Mouse (Mus musculus) midbrain, embryonic 11.5 days (tissue): Measurements from ENCODE around the gene Slc7a4. TPM values are rescaled to one million over a fixed set of nuclear protein-coding genes. Genes with fewer than 3 reads are reported as not detected.
A peak's percentile ranks its signal among the peaks of the same experiment; 100 is the strongest.

Experiments used
- ATAC-seq: fragments of 200-750 bp; cut with Nextera tagmentation; 2 replicates; pipeline ENCODE4 v1.8.0; 2017; ENCODE audit warnings: moderate TSS enrichment, moderate library complexity; ENCODE audit not compliant: low FRiP score
- DNase-seq: peaks from one replicate; pipeline ENCODE4 v3.0.0; 2015; ENCODE audit warnings: low spot score; ENCODE audit errors: missing footprints
- H3K27ac ChIP-seq: fragments of 300-500 bp; sonication (generic); 2 replicates; pipeline ENCODE4 v1.5.1; 2014; ENCODE audit warnings: low read depth, low read length
- H3K27me3 ChIP-seq: fragments of 300-500 bp; sonication (generic); 2 replicates; pipeline ENCODE4 v1.6.1; 2014; ENCODE audit warnings: mild to moderate bottlenecking, low read length, moderate library complexity, mixed read lengths; ENCODE audit not compliant: control insufficient read depth, insufficient read depth
- H3K36me3 ChIP-seq: fragments of 300-500 bp; sonication (generic); 2 replicates; pipeline ENCODE4 v1.6.1; 2014; ENCODE audit warnings: mild to moderate bottlenecking, low read length, moderate library complexity, mixed read lengths; ENCODE audit not compliant: control insufficient read depth, insufficient read depth
- H3K4me1 ChIP-seq: fragments of 300-500 bp; sonication (generic); 2 replicates; pipeline ENCODE4 v1.6.1; 2014; ENCODE audit warnings: low read length; ENCODE audit not compliant: control insufficient read depth, insufficient read depth
- H3K4me2 ChIP-seq: fragments of 300-500 bp; sonication (generic); 2 replicates; pipeline ENCODE4 v1.6.1; 2014; ENCODE audit warnings: mild to moderate bottlenecking, moderate library complexity
- H3K4me3 ChIP-seq: fragments of 300-500 bp; sonication (generic); 2 replicates; pipeline ENCODE4 v1.5.1; 2014; ENCODE audit warnings: low read depth, low read length
- H3K9ac ChIP-seq: fragments of 300-500 bp; sonication (generic); 2 replicates; pipeline ENCODE4 v1.6.1; 2014; ENCODE audit warnings: low read length
- H3K9me3 ChIP-seq: fragments of 300-500 bp; sonication (generic); 2 replicates; pipeline ENCODE4 v1.6.1; 2016; ENCODE audit warnings: low read length; ENCODE audit not compliant: control insufficient read depth
- WGBS: fragments of 180-500 bp; shearing (Covaris S2); extraction: QIAGEN DNeasy Blood & Tissue Kit; methylation state at CpG from one replicate; pipeline ENCODE4 v1.1.7; 2014; 5-methylcytosine and 5-hydroxymethylcytosine counted together
- polyA plus RNA-seq: library from polyadenylated mRNA; unstranded; fragments of >200 nt; fragmentation: Nextera tagmentation; extraction: Ambion mirVana; gene quantifications from 2 replicates; pipeline ENCODE4 v1.2.1, GENCODE M21; 2014

The Slc7a4 gene
- polyA plus RNA-seq: 1.5 and 2.0 TPM in 2 replicates

DNA sequence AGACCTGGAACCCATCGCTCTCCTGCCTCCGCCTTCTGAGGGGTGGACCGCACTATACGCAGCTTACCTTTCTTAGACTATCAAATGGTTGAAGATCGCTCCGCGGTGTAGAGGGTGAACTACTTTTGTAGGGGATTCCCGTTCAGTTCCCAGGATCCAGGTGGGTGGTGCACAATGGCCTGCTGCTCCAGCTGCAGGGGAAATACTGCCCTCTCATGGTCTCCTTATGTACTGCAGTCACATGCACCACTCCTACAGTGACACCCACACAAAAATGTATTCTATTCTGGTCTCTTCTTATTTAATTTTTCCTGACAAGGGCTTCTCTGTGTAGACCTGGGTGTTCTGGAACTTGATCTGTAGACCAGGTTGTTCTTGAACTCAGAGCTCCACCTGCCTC lies at the start of gene Slc7a4:
TSS of gene Slc7a4 (minus strand) at position 151 of the 400 bp plus-strand sequence.
- no peak within 1 kb of the TSS for H3K4me3 ChIP-seq
- H3K27me3 ChIP-seq: no peaks in the 10 kb centered on the region
- H3K9ac ChIP-seq: no peak within 1 kb of the TSS
- H3K4me2 ChIP-seq: no peak within 1 kb of the TSS
- H3K4me1 ChIP-seq: no peaks in the 10 kb centered on the region
- ATAC-seq: no peak
- H3K27ac ChIP-seq: no peak within 1 kb of the TSS
- H3K36me3 ChIP-seq: no peaks in the 10 kb centered on the region
- H3K9me3 ChIP-seq: no peaks in the 10 kb centered on the region
- DNase-seq: peak; percentile 92
- 9% methylated on average over 8 of the region's 8 CpGs for WGBS

DNA sequence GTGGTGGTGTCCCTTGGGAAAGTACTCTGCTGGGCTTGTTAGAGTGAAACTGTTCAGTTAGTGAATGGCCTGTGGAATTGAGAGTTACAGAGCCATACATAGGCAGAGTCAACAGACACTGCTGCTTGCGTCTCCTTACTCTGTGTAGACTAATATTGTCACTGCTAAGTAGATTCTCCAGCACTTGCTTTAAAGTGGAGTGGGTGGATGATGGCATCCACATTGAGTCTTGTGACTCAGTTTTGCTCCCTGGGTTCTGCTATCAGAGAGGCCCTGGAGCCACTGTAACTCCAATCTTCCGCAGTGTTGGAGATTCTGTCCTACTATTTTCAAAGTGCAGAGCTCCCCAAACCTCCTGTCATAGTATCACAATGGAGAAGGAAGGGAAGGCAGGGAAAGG lies 49.6 kb upstream of the Slc7a4 start:
- no peak overlapping the region for H3K9ac ChIP-seq
- H3K36me3 ChIP-seq: peaks cover 11% of the 10 kb centered on the region; the same call in 1 of the 2 replicates
- no peak overlapping the region for H3K4me2 ChIP-seq
- no peaks in the 10 kb centered on the region for H3K4me1 ChIP-seq
- DNase-seq (no peak), ATAC-seq (no peak)
- no peaks in the 10 kb centered on the region for H3K27me3 ChIP-seq
- H3K9me3 ChIP-seq: no peaks in the 10 kb centered on the region
- H3K4me3 ChIP-seq: no peak overlapping the region
- WGBS: 97% methylated on average over 2 of the region's 2 CpGs
- H3K27ac ChIP-seq: no peak overlapping the region

DNA sequence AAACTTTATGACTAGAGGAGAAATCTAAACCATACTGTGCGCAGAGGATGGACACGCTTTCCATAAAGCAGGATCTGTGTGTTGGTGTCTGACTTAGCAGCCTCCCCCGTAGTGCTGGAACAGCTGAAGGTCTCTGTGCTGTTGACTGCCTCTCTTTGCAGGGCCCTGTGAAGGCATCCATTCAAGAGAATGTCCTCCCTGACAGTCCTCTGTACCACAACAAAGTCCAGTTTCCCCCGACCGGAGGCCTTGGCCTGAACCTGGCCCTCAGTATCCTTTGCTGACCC lies 43.2 kb upstream of the Slc7a4 start:
- Histone ChIP-seq H3K36me3 (peaks cover 15% of the 10 kb centered on the region), H3K27me3 (no peaks in the 10 kb centered on the region), H3K4me3 (no peak overlapping the region), H3K9me3 (no peaks in the 10 kb centered on the region), H3K27ac (no peak overlapping the region), H3K4me2 (no peak overlapping the region), H3K4me1 (no peaks in the 10 kb centered on the region), H3K9ac (no peak overlapping the region)
- WGBS: 97% methylated on average over 5 of the region's 5 CpGs
- DNase-seq: no peak
- no peak for ATAC-seq

DNA sequence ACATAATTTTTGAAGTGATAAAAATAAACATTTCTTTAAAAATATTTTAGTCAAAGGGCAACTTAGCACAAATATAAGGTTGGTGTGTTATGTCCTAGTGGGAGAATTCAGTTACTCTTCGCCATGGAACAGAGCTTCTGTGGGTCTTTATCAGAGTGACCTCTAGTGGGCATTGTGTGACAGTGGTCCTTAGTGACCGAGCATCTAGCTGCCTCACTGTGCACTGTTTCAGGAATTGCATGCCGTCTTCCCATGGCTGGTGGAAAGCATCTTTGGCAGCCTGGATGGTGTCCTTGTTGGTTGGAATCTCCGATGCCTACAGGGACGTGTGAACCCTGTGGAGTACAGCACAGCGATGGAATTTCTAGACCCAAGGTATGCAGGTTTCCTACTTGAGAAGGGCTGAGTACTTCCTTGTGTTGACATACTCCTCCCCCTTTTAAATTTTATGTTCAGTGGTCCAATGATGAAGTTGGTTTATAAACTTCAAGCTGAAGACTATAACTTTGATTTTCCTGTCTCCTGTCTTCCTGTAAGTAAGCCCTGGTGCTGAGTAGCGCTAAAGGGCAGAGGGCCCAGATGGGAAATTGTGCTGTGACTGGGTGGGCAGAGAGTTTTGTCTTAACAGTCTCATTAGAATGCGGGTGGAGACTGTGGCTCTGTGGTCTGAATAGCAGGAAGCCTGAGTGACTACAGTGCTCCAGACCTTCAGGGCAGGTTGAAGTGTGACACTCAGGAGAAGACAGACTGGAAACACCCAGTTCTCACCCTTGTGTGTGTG lies 42.7 kb upstream of the Slc7a4 start:
- Histone ChIP-seq H3K4me2 (no peak overlapping the region), H3K4me3 (no peak overlapping the region), H3K9me3 (no peaks in the 10 kb centered on the region), H3K4me1 (no peaks in the 10 kb centered on the region), H3K9ac (no peak overlapping the region), H3K36me3 (peaks cover 15% of the 10 kb centered on the region), H3K27me3 (no peaks in the 10 kb centered on the region), H3K27ac (no peak overlapping the region)
- WGBS: 72% methylated on average over 8 of the region's 8 CpGs
- DNase-seq (no peak), ATAC-seq (peak; percentile 48; the same call in 1 of the 2 replicates)

DNA sequence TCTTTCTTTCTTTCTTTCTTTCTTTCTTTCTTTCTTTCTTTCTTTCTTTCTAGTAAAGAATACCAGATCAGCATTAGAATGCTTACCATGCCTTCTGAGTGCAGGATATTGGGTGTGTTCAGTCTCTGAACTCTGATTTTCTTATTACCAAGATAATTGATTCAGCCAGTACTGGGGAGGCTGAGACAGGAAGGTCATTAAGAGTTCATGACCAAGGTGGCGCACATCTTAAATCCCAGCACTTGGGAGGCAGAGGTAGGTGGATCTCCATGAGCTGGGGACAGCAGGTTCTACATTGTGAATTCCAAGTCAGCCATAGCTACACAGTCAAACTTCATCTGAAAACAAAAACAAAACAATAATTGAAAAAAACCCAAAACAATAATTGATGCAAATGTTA lies 38.9 kb upstream of the Slc7a4 start:
- 86% methylated on average over 1 of the region's 1 CpGs for WGBS
- Histone ChIP-seq H3K9ac (no peak overlapping the region), H3K27ac (no peak overlapping the region), H3K4me3 (no peak overlapping the region), H3K27me3 (no peaks in the 10 kb centered on the region), H3K4me2 (no peak overlapping the region), H3K9me3 (no peaks in the 10 kb centered on the region), H3K36me3 (peaks cover 7% of the 10 kb centered on the region), H3K4me1 (no peaks in the 10 kb centered on the region)
- DNase-seq (no peak), ATAC-seq (no peak)

DNA sequence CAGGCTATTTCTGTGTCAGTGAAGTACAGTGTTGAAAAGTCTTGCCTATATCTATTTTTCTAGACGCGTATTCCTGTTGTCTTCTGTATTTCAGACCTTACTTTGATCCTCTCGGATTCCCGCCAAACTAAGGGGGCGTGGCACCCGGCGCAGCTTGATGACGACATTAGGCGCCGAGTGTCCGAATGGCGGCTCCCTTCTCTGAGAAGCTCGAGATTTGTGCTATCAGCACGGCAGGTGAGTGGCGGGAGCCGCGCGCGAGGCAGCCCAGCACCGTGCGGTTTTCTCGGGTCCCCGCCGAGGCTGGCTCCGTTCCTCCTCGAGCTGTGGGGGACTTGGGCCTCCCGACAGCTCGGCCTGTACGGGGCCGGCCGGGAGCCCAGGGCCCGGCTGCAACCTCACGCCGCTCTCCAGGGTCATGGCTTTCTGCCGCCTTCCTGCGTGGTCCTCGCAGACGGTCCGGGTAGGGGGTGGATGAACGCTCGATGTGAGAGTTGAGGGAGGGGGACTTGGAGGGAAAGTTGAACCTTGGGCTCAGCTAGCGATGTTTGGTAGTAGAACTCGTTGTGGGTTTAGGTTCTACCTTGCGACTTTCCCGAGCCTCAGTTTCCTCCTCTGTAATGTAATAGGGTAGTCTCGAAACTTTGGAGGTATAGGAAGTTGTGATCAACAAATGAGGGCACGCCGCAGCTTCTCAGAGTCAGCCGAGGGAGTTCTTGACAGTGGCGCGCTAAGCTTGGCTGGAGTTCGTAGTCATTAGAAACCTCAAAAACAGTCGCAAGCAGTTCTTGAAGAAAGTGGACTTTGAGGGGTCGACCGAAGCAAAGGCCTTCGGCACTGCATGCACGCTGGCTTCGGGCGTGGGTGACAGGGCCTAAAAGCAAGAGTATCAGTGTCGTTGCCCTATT lies 36.4 kb upstream of the Slc7a4 start, which contains the start of gene Smpd4:
TSS of gene Smpd4 (plus strand) at position 157 of the 908 bp plus-strand sequence.
- H3K27me3 ChIP-seq: no peaks in the 10 kb centered on the region
- peak within 1 kb of the TSS; percentile 98 for H3K4me3 ChIP-seq
- peak within 1 kb of the TSS; percentile 94 for H3K9ac ChIP-seq
- DNase-seq (peak; percentile 100), ATAC-seq (peak; percentile 86)
- H3K36me3 ChIP-seq: peaks cover 2% of the 10 kb centered on the region; the same call in 1 of the 2 replicates
- no peak within 1 kb of the TSS for H3K27ac ChIP-seq
- H3K9me3 ChIP-seq: no peaks in the 10 kb centered on the region
- WGBS: 3% methylated on average over 60 of the region's 60 CpGs
- peak within 1 kb of the TSS; percentile 70 for H3K4me2 ChIP-seq
- no peaks in the 10 kb centered on the region for H3K4me1 ChIP-seq

DNA sequence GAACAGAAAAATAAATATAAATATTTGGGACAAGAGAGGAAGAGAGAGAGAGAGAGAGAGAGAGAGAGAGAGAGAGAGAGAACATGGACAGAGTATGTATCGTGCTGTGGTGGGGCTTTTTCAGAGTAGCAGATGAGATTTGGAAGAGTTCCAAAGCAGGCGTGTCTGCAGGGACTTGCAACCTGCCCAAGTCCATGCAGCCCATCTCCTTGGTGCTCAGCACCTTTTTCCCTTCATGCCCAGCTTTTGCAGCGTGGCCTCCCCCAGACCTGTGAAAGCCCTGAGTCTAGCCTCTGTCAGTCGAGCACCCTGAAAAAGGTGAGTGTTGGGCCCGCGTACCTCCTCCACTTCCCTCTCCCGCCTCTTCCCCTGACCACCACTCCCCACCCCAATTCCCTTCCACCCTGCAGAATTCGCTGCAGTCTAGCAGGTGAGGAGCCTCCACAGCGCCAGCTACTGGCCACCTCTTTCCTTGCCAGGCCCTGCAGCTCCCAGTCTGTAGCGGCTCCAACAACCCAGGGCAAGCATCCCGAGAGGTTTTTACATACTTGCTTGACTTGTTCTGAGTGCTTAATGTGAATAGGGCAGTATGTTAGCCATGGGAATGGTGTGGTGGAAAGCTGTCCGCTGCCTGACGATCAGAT lies 35.0 kb upstream of the Slc7a4 start:
- Histone ChIP-seq H3K4me3 (no peak overlapping the region), H3K4me2 (no peak overlapping the region), H3K9me3 (no peaks in the 10 kb centered on the region), H3K36me3 (no peaks in the 10 kb centered on the region; the same call in 1 of the 2 replicates), H3K4me1 (no peaks in the 10 kb centered on the region), H3K27ac (no peak overlapping the region), H3K9ac (no peak overlapping the region), H3K27me3 (no peaks in the 10 kb centered on the region)
- DNase-seq: peak; percentile 94
- 20% methylated on average over 13 of the region's 13 CpGs for WGBS
- ATAC-seq: no peak; the same call in 1 of the 2 replicates

DNA sequence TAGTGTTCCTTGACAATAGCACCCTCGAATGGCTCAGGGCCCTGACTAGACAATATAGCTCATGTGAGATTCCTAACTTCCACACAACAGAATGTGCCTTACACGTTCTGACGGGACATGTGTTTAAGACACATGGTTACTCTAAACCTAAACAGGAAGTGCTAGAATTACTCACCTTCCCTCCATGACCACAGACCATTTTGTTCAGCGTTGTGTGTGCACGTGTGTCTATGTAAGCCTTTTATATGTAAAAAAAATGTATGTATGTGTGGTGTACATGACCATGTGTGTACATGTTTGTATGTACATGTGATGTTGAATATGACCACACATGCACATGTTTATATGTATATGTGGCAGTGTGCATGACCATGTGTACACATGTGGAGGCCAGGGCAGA lies 33.2 kb upstream of the Slc7a4 start:
- Histone ChIP-seq H3K36me3 (no peaks in the 10 kb centered on the region), H3K4me1 (no peaks in the 10 kb centered on the region), H3K9me3 (no peaks in the 10 kb centered on the region), H3K9ac (no peak overlapping the region), H3K4me2 (no peak overlapping the region), H3K27me3 (no peaks in the 10 kb centered on the region), H3K4me3 (no peak overlapping the region), H3K27ac (no peak overlapping the region)
- DNase-seq (no peak), ATAC-seq (no peak)
- WGBS: 88% methylated on average over 5 of the region's 5 CpGs
